Mouse (Mus musculus) midbrain, embryonic 11.5 days (tissue): ENCODE data around the gene Calm4. TPM values are rescaled to one million over a fixed set of nuclear protein-coding genes. Genes with fewer than 3 reads are reported as not detected.
"Not testable (repeated sequence)": the region's sequence is repeated elsewhere in the genome, so short reads cannot be mapped to it uniquely, and the experiment has no call there.

Experiments
- ATAC-seq: fragments of 200-750 bp; cut with Nextera tagmentation; 2 replicates; pipeline ENCODE4 v1.8.0; 2017; ENCODE audit warnings: moderate TSS enrichment, moderate library complexity; ENCODE audit not compliant: low FRiP score
- DNase-seq: peaks from one replicate; pipeline ENCODE4 v3.0.0; 2015; ENCODE audit warnings: low spot score; ENCODE audit errors: missing footprints
- H3K27ac ChIP-seq: fragments of 300-500 bp; sonication (generic); 2 replicates; pipeline ENCODE4 v1.5.1; 2014; ENCODE audit warnings: low read depth, low read length
- H3K27me3 ChIP-seq: fragments of 300-500 bp; sonication (generic); 2 replicates; pipeline ENCODE4 v1.6.1; 2014; ENCODE audit warnings: mild to moderate bottlenecking, low read length, moderate library complexity, mixed read lengths; ENCODE audit not compliant: control insufficient read depth, insufficient read depth
- H3K36me3 ChIP-seq: fragments of 300-500 bp; sonication (generic); 2 replicates; pipeline ENCODE4 v1.6.1; 2014; ENCODE audit warnings: mild to moderate bottlenecking, low read length, moderate library complexity, mixed read lengths; ENCODE audit not compliant: control insufficient read depth, insufficient read depth
- H3K4me1 ChIP-seq: fragments of 300-500 bp; sonication (generic); 2 replicates; pipeline ENCODE4 v1.6.1; 2014; ENCODE audit warnings: low read length; ENCODE audit not compliant: control insufficient read depth, insufficient read depth
- H3K4me2 ChIP-seq: fragments of 300-500 bp; sonication (generic); 2 replicates; pipeline ENCODE4 v1.6.1; 2014; ENCODE audit warnings: mild to moderate bottlenecking, moderate library complexity
- H3K4me3 ChIP-seq: fragments of 300-500 bp; sonication (generic); 2 replicates; pipeline ENCODE4 v1.5.1; 2014; ENCODE audit warnings: low read depth, low read length
- H3K9ac ChIP-seq: fragments of 300-500 bp; sonication (generic); 2 replicates; pipeline ENCODE4 v1.6.1; 2014; ENCODE audit warnings: low read length
- H3K9me3 ChIP-seq: fragments of 300-500 bp; sonication (generic); 2 replicates; pipeline ENCODE4 v1.6.1; 2016; ENCODE audit warnings: low read length; ENCODE audit not compliant: control insufficient read depth
- WGBS: fragments of 180-500 bp; shearing (Covaris S2); extraction: QIAGEN DNeasy Blood & Tissue Kit; methylation state at CpG from one replicate; pipeline ENCODE4 v1.1.7; 2014; 5-methylcytosine and 5-hydroxymethylcytosine counted together
- polyA plus RNA-seq: library from polyadenylated mRNA; unstranded; fragments of >200 nt; fragmentation: Nextera tagmentation; extraction: Ambion mirVana; gene quantifications from 2 replicates; pipeline ENCODE4 v1.2.1, GENCODE M21; 2014

Calm4 gene
- polyA plus RNA-seq, 1 experiment from 2014 or later, result not detected

GRCm38 (mm10) chr13:3807131-3807827 is 30.3 kb upstream of the Calm4 start:
- DNase-seq, result no peak
- Histone ChIP-seq H3K27ac (no peak overlapping the region), H3K36me3 (no peaks in the 10 kb centered on the region), H3K9ac (no peak overlapping the region), H3K4me2 (no peak overlapping the region), H3K27me3 (no peaks in the 10 kb centered on the region), H3K9me3 (no peaks in the 10 kb centered on the region), H3K4me3 (no peak overlapping the region), H3K4me1 (no peaks in the 10 kb centered on the region)
- no peak for ATAC-seq
- 84% methylated on average over 7 of the region's 7 CpGs for WGBS

GRCm38 (mm10) chr13:3818012-3818739 is 19.4 kb upstream of the Calm4 start:
- H3K4me1 ChIP-seq, result no peaks in the 10 kb centered on the region
- H3K36me3 ChIP-seq, result no peaks in the 10 kb centered on the region
- H3K27me3 ChIP-seq, result no peaks in the 10 kb centered on the region
- H3K4me2 ChIP-seq, result no peak overlapping the region
- no peak overlapping the region for H3K27ac ChIP-seq
- no peak overlapping the region for H3K4me3 ChIP-seq
- no peak overlapping the region for H3K9ac ChIP-seq
- DNase-seq (no peak), ATAC-seq (no peak)
- 79% methylated on average over 5 of the region's 5 CpGs for WGBS
- H3K9me3 ChIP-seq, result no peaks in the 10 kb centered on the region

GRCm38 (mm10) chr13:3818740-3819076 is 18.8 kb upstream of the Calm4 start:
- DNase-seq, result no peak
- no peaks in the 10 kb centered on the region for H3K9me3 ChIP-seq
- no peak overlapping the region for H3K27ac ChIP-seq
- no peak overlapping the region for H3K4me3 ChIP-seq
- no peaks in the 10 kb centered on the region for H3K4me1 ChIP-seq
- H3K4me2 ChIP-seq, result no peak overlapping the region
- 92% methylated on average over 2 of the region's 2 CpGs for WGBS
- no peaks in the 10 kb centered on the region for H3K27me3 ChIP-seq
- no peak for ATAC-seq
- no peaks in the 10 kb centered on the region for H3K36me3 ChIP-seq
- no peak overlapping the region for H3K9ac ChIP-seq

GRCm38 (mm10) chr13:3822105-3822504 is 15.5 kb upstream of the Calm4 start:
- 70% methylated on average over 4 of the region's 4 CpGs for WGBS
- Histone ChIP-seq H3K27me3 (no peaks in the 10 kb centered on the region), H3K4me1 (no peaks in the 10 kb centered on the region), H3K9me3 (no peaks in the 10 kb centered on the region), H3K4me3 (no peak overlapping the region), H3K4me2 (no peak overlapping the region), H3K36me3 (no peaks in the 10 kb centered on the region), H3K9ac (no peak overlapping the region), H3K27ac (no peak overlapping the region)
- ATAC-seq (no peak), DNase-seq (no peak)

GRCm38 (mm10) chr13:3825726-3826125 is 11.8 kb upstream of the Calm4 start:
- H3K27ac ChIP-seq, result no peak overlapping the region
- H3K9ac ChIP-seq, result no peak overlapping the region
- H3K4me2 ChIP-seq, result no peak overlapping the region
- H3K9me3 ChIP-seq, result no peaks in the 10 kb centered on the region
- H3K4me1 ChIP-seq, result no peaks in the 10 kb centered on the region
- H3K36me3 ChIP-seq, result no peaks in the 10 kb centered on the region
- ATAC-seq, result no peak
- DNase-seq, result no peak
- H3K4me3 ChIP-seq, result no peak overlapping the region
- no peaks in the 10 kb centered on the region for H3K27me3 ChIP-seq

GRCm38 (mm10) chr13:3831546-3831945 is 6.0 kb upstream of the Calm4 start:
- Histone ChIP-seq H3K27me3 (no peaks in the 10 kb centered on the region), H3K27ac (no peak overlapping the region), H3K9ac (no peak overlapping the region), H3K4me2 (no peak overlapping the region), H3K4me3 (no peak overlapping the region), H3K36me3 (no peaks in the 10 kb centered on the region), H3K4me1 (no peaks in the 10 kb centered on the region), H3K9me3 (no peaks in the 10 kb centered on the region)
- no peak for DNase-seq
- WGBS, result 86% methylated on average over 5 of the region's 5 CpGs
- ATAC-seq, result no peak

- Histone ChIP-seq H3K9ac (no peak overlapping the region), H3K4me2 (no peak overlapping the region)
- ATAC-seq, result no peak
Measured at GRCm38 (mm10) chr13:3831994-3832393, 5.6 kb upstream of the Calm4 start.

GRCm38 (mm10) chr13:3832450-3832849 is 5.1 kb upstream of the Calm4 start:
- ATAC-seq, result no peak
- Histone ChIP-seq H3K9me3 (no peaks in the 10 kb centered on the region), H3K27ac (no peak overlapping the region), H3K4me1 (no peaks in the 10 kb centered on the region), H3K9ac (no peak overlapping the region), H3K27me3 (no peaks in the 10 kb centered on the region), H3K4me2 (no peak overlapping the region), H3K36me3 (no peaks in the 10 kb centered on the region), H3K4me3 (no peak overlapping the region)
- 82% methylated on average over 2 of the region's 2 CpGs for WGBS
- no peak for DNase-seq

More at GRCm38 (mm10) chr13:3831994-3832393, 5.6 kb upstream of the Calm4 start:
- H3K36me3 ChIP-seq, result no peaks in the 10 kb centered on the region
- no peaks in the 10 kb centered on the region for H3K9me3 ChIP-seq
- no peak for DNase-seq
- H3K4me3 ChIP-seq, result no peak overlapping the region
- no peaks in the 10 kb centered on the region for H3K27me3 ChIP-seq
- H3K27ac ChIP-seq, result no peak overlapping the region
- H3K4me1 ChIP-seq, result no peaks in the 10 kb centered on the region
- 56% methylated on average over 1 of the region's 1 CpGs for WGBS

- not testable (repeated sequence) for H3K27me3 ChIP-seq, ATAC-seq, H3K4me1 ChIP-seq, H3K27ac ChIP-seq, H3K9me3 ChIP-seq, H3K4me2 ChIP-seq, H3K4me3 ChIP-seq, DNase-seq, H3K36me3 ChIP-seq, H3K9ac ChIP-seq
Measured at GRCm38 (mm10) chr13:3833644-3834043, 3.9 kb upstream of the Calm4 start.
